Mouse (Mus musculus) limb, embryonic 10.5 days (tissue): ENCODE data around the gene Frs3. TPM values are rescaled to one million over a fixed set of nuclear protein-coding genes. Genes with fewer than 3 reads are reported as not detected.

ENCODE experiments used
- DNase-seq: peaks from one replicate; pipeline ENCODE4 v3.0.0-alpha.2; 2017; ENCODE audit warnings: low spot score
- H3K27ac ChIP-seq: fragments of 300-500 bp; sonication (generic); 2 replicates; pipeline ENCODE4 v1.5.1; 2016; ENCODE audit warnings: mild to moderate bottlenecking
- H3K27me3 ChIP-seq: fragments of 300-500 bp; sonication (generic); 2 replicates; pipeline ENCODE4 v1.6.1; 2016; ENCODE audit warnings: low read depth, mild to moderate bottlenecking; ENCODE audit not compliant: poor library complexity, severe bottlenecking
- H3K36me3 ChIP-seq: fragments of 300-500 bp; sonication (generic); 2 replicates; pipeline ENCODE4 v1.6.1; 2016; ENCODE audit warnings: mild to moderate bottlenecking, moderate library complexity
- H3K4me1 ChIP-seq: fragments of 300-500 bp; sonication (generic); 2 replicates; pipeline ENCODE4 v1.6.1; 2016
- H3K4me3 ChIP-seq: fragments of 300-500 bp; sonication (generic); 2 replicates; pipeline ENCODE4 v1.5.1; 2016; ENCODE audit warnings: mild to moderate bottlenecking, moderate library complexity
- H3K9me3 ChIP-seq: fragments of 300-500 bp; sonication (generic); replicated peaks from 2 replicates; pipeline ENCODE4 v1.6.1; 2016; ENCODE audit warnings: mild to moderate bottlenecking
- WGBS: fragments of 180-500 bp; shearing (Covaris S2); methylation state at CpG from one replicate; pipeline ENCODE4 v1.1.7; 2016; 5-methylcytosine and 5-hydroxymethylcytosine counted together
- polyA plus RNA-seq: library from polyadenylated mRNA; unstranded; fragments of >200 nt; fragmentation: Nextera tagmentation; extraction: Ambion mirVana; gene quantifications from 2 replicates; pipeline ENCODE4 v1.2.1, GENCODE M21; 2016

Frs3 gene
- polyA plus RNA-seq, 1 experiment from 2014 or later: 7.3 TPM

DNA sequence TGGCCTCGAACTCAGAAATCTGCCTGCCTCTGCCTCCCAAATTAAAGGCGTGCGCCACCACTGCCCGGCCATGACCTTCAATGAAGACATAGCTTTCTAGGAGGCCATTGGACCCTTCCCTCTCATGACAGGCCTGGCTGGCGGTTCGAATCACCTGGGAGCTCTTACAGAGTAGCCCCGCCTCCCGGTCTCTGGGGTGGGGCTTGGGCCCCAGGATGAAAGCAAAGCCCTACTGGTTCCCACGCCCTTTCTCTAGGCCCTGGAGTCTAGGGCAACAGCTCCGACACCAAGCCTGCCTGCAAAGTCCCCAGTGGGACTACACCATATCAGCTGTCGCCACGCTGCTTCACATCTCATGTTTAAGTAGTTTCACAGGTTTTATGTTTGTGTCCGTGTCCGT, 55.3 kb downstream of the Frs3 start:
- 94% methylated on average over 14 of the region's 14 CpGs for WGBS
- no peak overlapping the region for H3K27ac ChIP-seq
- H3K36me3 ChIP-seq: no peaks in the 10 kb centered on the region
- no peak for DNase-seq
- H3K4me1 ChIP-seq: peaks cover 19% of the 10 kb centered on the region
- peaks cover 42% of the 10 kb centered on the region for H3K27me3 ChIP-seq
- no peaks in the 10 kb centered on the region for H3K9me3 ChIP-seq
- H3K4me3 ChIP-seq: no peak overlapping the region

DNA sequence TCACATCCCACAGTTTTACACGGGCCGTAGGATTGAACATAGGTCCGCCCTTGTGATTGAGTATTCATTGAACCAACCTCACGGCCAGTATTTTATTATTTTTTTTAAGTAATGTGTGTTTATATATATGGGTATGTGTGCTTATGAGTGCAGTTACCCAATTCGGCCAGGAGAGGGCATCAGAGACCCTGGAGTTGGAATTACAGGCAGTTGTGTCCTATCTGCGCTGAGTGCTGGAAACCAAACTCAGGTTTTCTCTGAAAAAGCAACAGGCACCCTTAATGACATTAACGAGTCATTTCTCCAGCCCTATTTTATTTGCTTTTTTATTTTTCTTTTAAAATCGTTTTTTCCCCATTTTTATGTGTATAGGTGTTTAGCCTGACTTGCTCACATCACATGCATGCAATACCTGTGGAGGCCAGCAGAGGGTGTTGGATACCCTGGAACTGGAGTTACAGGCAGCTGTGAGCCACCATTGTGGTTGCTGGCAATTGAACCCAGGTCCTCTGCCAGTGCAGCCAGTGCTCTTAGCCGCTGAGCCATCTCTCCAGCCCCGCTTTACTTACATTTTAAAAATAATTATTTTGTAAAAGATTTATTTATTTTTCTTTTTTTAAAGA, 56.0 kb downstream of the Frs3 start:
- H3K4me3 ChIP-seq: no peak overlapping the region
- no peak for DNase-seq
- 89% methylated on average over 10 of the region's 10 CpGs for WGBS
- no peak overlapping the region for H3K27ac ChIP-seq
- no peaks in the 10 kb centered on the region for H3K36me3 ChIP-seq
- peaks cover 11% of the 10 kb centered on the region for H3K4me1 ChIP-seq
- peaks cover 35% of the 10 kb centered on the region for H3K27me3 ChIP-seq
- H3K9me3 ChIP-seq: no peaks in the 10 kb centered on the region

DNA sequence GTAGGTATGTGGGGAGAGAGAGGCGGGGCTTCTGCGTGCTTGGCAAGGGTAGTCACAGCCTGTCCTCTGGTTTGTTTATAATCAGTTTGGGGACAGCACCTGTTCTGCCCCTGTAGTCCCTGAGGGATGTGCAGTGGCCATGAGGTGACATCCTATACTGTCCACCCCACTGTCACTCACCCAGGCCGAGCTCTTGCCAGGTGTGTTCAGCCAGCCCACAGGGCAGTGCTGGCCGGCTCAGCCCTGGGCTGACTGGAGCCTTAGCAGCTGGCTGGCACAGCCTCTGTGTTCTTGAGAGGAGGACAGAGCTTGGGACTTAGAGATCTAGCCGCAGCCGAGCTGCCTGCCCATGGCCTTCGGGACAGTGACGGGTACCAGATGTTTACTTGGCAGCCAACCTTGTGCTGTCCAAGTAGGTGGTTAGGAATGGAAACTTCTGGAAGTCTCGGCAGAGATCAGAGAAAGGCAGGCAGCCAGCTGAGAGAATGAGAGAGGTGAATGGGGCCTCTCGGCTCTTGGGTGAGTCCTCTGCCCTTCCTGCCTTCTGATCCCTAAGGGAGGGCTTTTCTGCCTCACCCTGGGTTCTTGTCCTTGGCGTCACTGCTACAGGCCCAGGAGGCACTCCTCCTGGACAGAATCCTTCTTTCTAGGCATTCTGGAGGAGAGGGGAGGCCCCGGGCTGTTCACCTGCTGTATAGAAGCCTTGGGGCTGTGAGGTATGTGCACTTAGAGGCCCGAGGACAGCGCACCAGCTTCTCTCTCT, 60.1 kb downstream of the Frs3 start:
- no peak overlapping the region for H3K27ac ChIP-seq

DNA sequence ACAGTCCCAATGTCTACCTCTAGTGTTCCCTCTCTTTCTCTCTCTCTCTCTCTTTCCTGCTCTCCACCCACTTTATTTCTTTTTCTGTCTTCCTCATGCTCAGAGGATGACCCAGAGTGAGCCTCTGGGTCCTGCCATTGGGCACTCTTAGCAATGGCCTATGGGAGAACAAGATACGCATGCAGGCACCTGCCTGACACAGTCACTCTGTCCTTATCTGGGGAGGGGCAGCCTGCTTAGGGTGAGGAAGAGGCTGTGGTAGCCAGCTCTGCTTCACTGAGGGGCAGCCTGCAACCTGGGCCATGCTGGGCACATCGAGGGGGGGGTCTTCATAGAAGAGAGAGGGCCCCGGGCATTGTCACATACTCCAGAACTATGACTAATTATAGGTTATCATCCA, 60.8 kb downstream of the Frs3 start:
- H3K27me3 ChIP-seq: no peaks in the 10 kb centered on the region
- H3K27ac ChIP-seq: no peak overlapping the region
- H3K4me3 ChIP-seq: no peak overlapping the region
- no peaks in the 10 kb centered on the region for H3K9me3 ChIP-seq
- no peaks in the 10 kb centered on the region for H3K36me3 ChIP-seq
- H3K4me1 ChIP-seq: 0 out of 2 replicates have a peak, but pooled peaks cover 3% of the 10 kb centered on the region
- no peak for DNase-seq
- 88% methylated on average over 3 of the region's 3 CpGs for WGBS

More for the DNA sequence above, 60.1 kb downstream of the Frs3 start:
- DNase-seq: no peak
- Histone ChIP-seq H3K9me3 (no peaks in the 10 kb centered on the region), H3K4me1 (0 out of 2 replicates have a peak, but pooled peaks cover 3% of the 10 kb centered on the region), H3K4me3 (no peak overlapping the region), H3K36me3 (no peaks in the 10 kb centered on the region), H3K27me3 (no peaks in the 10 kb centered on the region)
- WGBS: 75% methylated on average over 14 of the region's 14 CpGs

DNA sequence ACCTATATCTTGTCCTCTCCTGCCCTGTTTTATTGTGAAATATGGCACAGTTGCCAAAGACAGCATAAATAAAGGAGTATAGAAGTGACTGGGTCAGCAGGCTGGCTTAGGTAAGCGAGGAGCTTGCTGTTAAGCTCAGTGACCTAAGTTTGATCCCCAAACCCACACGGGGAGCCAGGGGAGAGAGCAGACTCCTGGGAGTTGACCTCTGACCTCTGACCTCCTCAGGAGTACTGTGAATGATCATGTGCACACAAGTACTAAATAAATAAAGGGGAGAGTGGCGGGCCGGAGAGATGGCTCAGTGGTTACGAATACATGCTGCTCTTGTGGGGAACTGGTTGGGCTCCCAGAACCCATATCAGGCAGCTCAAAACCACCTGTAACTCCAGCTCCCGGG, 61.3 kb downstream of the Frs3 start:
- no peak for DNase-seq
- 58% methylated on average over 6 of the region's 6 CpGs for WGBS
- Histone ChIP-seq H3K4me1 (0 out of 2 replicates have a peak, but pooled peaks cover 3% of the 10 kb centered on the region), H3K36me3 (no peaks in the 10 kb centered on the region), H3K4me3 (no peak overlapping the region), H3K27me3 (no peaks in the 10 kb centered on the region), H3K9me3 (no peaks in the 10 kb centered on the region), H3K27ac (no peak overlapping the region)

DNA sequence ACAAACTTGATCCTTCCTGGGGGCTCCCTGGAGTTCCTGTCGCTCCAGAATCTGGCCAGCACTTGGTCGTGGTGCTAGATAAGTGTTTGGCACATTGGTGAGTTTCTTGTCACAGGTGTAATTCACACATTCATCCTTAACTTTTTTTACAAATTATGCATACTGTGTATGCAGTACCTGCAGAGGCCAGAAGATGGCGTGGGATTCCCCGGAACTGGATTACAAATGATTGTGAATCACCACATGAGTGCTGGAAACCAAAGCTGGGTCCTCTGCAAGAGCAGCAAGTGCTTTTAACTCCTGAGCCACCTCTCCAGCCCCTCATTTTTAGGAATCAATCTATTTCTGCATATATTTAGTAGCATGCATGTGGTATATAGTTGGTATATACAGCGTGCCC, 63.0 kb downstream of the Frs3 start:
- 67% methylated on average over 5 of the region's 5 CpGs for WGBS
- Histone ChIP-seq H3K9me3 (no peaks in the 10 kb centered on the region), H3K4me3 (no peak overlapping the region), H3K4me1 (0 out of 2 replicates have a peak, but pooled peaks cover 3% of the 10 kb centered on the region), H3K27ac (no peak overlapping the region), H3K36me3 (no peaks in the 10 kb centered on the region), H3K27me3 (0 out of 2 replicates have a peak, but pooled peaks cover under 1% of the 10 kb centered on the region)
- no peak for DNase-seq

DNA sequence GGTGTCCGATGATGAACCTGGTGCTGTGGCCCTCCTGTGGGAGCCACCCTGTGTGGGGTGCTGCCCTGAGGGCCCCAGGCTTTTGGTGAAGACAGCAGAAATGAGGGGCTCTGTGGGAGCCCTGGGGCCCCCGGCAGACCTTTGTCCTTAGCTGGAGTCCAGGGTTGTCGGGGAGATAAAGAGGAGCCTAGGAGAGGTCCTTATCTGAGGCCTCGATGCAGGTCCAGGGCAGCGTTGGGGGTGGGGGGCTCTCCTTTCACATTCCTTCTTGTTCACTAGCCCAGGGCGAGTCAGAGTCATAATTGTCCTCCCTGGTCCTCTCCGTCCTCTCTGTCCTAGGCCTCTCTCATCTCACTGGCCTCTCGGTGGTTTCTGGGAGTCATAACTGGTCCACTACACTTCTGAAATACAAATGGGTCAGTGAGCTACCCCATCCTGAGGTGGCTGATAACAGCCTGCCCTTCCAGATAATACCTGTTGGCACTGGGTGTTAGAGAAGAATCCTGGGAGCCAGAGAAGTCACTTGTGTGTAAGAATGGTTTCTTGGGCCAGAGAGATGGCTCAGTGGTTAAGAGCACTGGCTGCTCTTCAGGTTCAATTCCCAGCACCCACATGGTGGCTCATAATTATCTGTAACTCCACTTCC, 64.4 kb downstream of the Frs3 start:
- Histone ChIP-seq H3K36me3 (no peaks in the 10 kb centered on the region), H3K9me3 (no peaks in the 10 kb centered on the region), H3K27ac (no peak overlapping the region), H3K27me3 (peaks cover 8% of the 10 kb centered on the region; the same call in 1 of the 2 replicates), H3K4me3 (no peak overlapping the region), H3K4me1 (0 out of 2 replicates have a peak, but pooled peaks cover 3% of the 10 kb centered on the region)
- no peak for DNase-seq
- 88% methylated on average over 8 of the region's 8 CpGs for WGBS

Other genes starting within 250 kb of the Frs3 start
- gene Taf8, start 186.7 kb upstream of the Frs3 start, polyA plus RNA-seq: 32.1 and 36.8 TPM in 2 replicates
- 405 and 413 TPM in 2 replicates for gene Ccnd3, start 184.0 kb upstream of the Frs3 start, polyA plus RNA-seq
- gene Bysl, start 77.5 kb upstream of the Frs3 start, polyA plus RNA-seq: 41.3 and 48.3 TPM in 2 replicates
- 51.6 and 53.4 TPM in 2 replicates for gene Med20, start 77.4 kb upstream of the Frs3 start, polyA plus RNA-seq
- gene Gm20517, start 77.4 kb upstream of the Frs3 start, polyA plus RNA-seq: 0.81 and 2.1 TPM in 2 replicates
- gene Usp49, start 58.3 kb upstream of the Frs3 start, polyA plus RNA-seq: 5.5 and 6.8 TPM in 2 replicates
- 364 and 404 TPM in 2 replicates for gene Tomm6, start 644 bp upstream of the Frs3 start, polyA plus RNA-seq
- gene Gm21981, start 5.4 kb downstream of the Frs3 start, polyA plus RNA-seq: 0.23 TPM in 1 of 2 replicates, not detected in the other
- gene Prickle4, start 5.7 kb downstream of the Frs3 start, polyA plus RNA-seq: 0.56 and 0.76 TPM in 2 replicates
- not detected in 2 replicates for gene Pgc, start 37.8 kb downstream of the Frs3 start, polyA plus RNA-seq
- 1.5 and 2.3 TPM in 2 replicates for gene Tfeb, start 48.0 kb downstream of the Frs3 start, polyA plus RNA-seq
- 18.9 and 21.6 TPM in 2 replicates for gene Mdfi, start 145.7 kb downstream of the Frs3 start, polyA plus RNA-seq
- 23.2 and 27.2 TPM in 2 replicates for gene Foxp4, start 235.6 kb downstream of the Frs3 start, polyA plus RNA-seq